9 mouse cellular contexts compared by ENCODE assay signal in genomic region chr3:95141952-95142616, GRCm38 (mm10). TPM values are rescaled to one million over a fixed set of nuclear protein-coding genes. Genes with fewer than 3 reads are reported as not detected.
A peak's percentile ranks its signal among the peaks of the same experiment; 100 is the strongest.
DNase-seq lines count a peak whose midpoint lies in the region; ATAC-seq lines count a peak whose summit lies in the region.
"Had no signal": no experiment of that assay in that cellular context is flagged by ENCODE, and none has a peak within 500 bp of the region (broad histone marks: within the 10 kb centered on the region; RNA-seq: fewer than 3 reads in every experiment).

TSS of gene Tnfaip8l2 (minus strand) at chr3:95142360.

- H3K36me3 ChIP-seq in heart, embryonic 16.5 days (ENCODE audit: control insufficient read depth, insufficient read depth): peaks cover 4% of the 10 kb centered on the region; the same call in 1 of the 2 replicates
- H3K36me3 ChIP-seq in limb, embryonic 10.5 days: peaks cover 31% of the 10 kb centered on the region

- H3K4me1 ChIP-seq in heart, embryonic 16.5 days (ENCODE audit: control insufficient read depth, insufficient read depth, low read length): no peaks in the 10 kb centered on the region
- peaks cover 11% of the 10 kb centered on the region; the same call in 1 of the 2 replicates for H3K4me1 ChIP-seq in limb, embryonic 10.5 days
- H3K4me1 ChIP-seq: embryonic facial prominence, embryonic 13.5 days had no signal

- H3K27ac ChIP-seq in heart, embryonic 16.5 days (ENCODE audit: low read length): peak within 1 kb of the TSS; percentile 51
- H3K27ac ChIP-seq in limb, embryonic 10.5 days: no peak within 1 kb of the TSS
- H3K27ac ChIP-seq: embryonic facial prominence, embryonic 13.5 days had no signal

- H3K9ac ChIP-seq in heart, embryonic 16.5 days (ENCODE audit: low read length): no peak within 1 kb of the TSS; the same call in 1 of the 2 replicates
- H3K9ac ChIP-seq: embryonic facial prominence, embryonic 13.5 days had no signal

- H3K9me3 ChIP-seq in heart, embryonic 16.5 days (replicated peaks; ENCODE audit: control insufficient read depth, low read length): no peaks in the 10 kb centered on the region
- no peaks in the 10 kb centered on the region for H3K9me3 ChIP-seq in limb, embryonic 10.5 days (replicated peaks)
- H3K9me3 ChIP-seq: embryonic facial prominence, embryonic 13.5 days had no signal

- no peak for ATAC-seq in heart, embryonic 16.5 days (replicated peaks; ENCODE audit: extremely low read depth, insufficient read depth, low FRiP score)
- peak; percentile 55 for ATAC-seq in common myeloid progenitor, adult 5-6 weeks (replicated peaks; ENCODE audit: low read depth, poor library complexity, severe bottlenecking)

- WGBS in heart, embryonic 16.5 days: 73% methylated on average over 10 of the region's 10 CpGs
- 87% methylated on average over 10 of the region's 10 CpGs for WGBS in limb, embryonic 10.5 days

- peak within 1 kb of the TSS; percentile 6; the same call in 1 of the 2 replicates for H3K4me3 ChIP-seq in heart, embryonic 16.5 days (ENCODE audit: low read length)
- H3K4me3 ChIP-seq in limb, embryonic 10.5 days: no peak within 1 kb of the TSS
- H3K4me3 ChIP-seq: embryonic facial prominence, embryonic 13.5 days had no signal

- H3K27me3 ChIP-seq in heart, embryonic 16.5 days (ENCODE audit: control insufficient read depth, insufficient read depth, low read length): no peaks in the 10 kb centered on the region
- no peaks in the 10 kb centered on the region for H3K27me3 ChIP-seq in limb, embryonic 10.5 days (ENCODE audit: low read depth, poor library complexity, severe bottlenecking)
- H3K27me3 ChIP-seq: embryonic facial prominence, embryonic 13.5 days had no signal

- no peak for DNase-seq in heart, adult 9 months (ENCODE audit: low spot score in 2 of 2)
- DNase-seq in lung, adult 18-20 months: peak; percentile 54 to 69
- peak; percentile 50 to 58 for DNase-seq in spleen, postnatal 14 days (ENCODE audit: low spot score in 2 of 2)
- DNase-seq in embryo, embryonic 10 days (ENCODE audit: low spot score): no peak
- DNase-seq in limb, embryonic 10.5 days (ENCODE audit: low spot score): no peak
- no peak for DNase-seq in embryo, embryonic 9.5 days (ENCODE audit: extremely low spot score)

- H3K4me2 ChIP-seq in heart, embryonic 16.5 days (ENCODE audit: low read depth, low read length): no peak within 1 kb of the TSS; the same call in 1 of the 2 replicates
- H3K4me2 ChIP-seq: embryonic facial prominence, embryonic 13.5 days had no signal

RNA-seq across cellular contexts. Expression of gene Tnfaip8l2, which starts in this region (rescaled TPM):
- 3.9 and 4.4 TPM in 2 replicates for polyA plus RNA-seq in heart, embryonic 16.5 days (2015; fragmentation: Nextera tagmentation; extraction: Ambion mirVana)
- 21.8 and 38.5 TPM in 2 replicates for total RNA-seq in common myeloid progenitor, adult 5-6 weeks (2017)
- polyA plus RNA-seq in limb, embryonic 10.5 days (2016; fragmentation: Nextera tagmentation; extraction: Ambion mirVana): 0.35 and 1.9 TPM in 2 replicates

Comparison
In these comparisons a context has a peak if more than half of its experiments do, and no peak if none do; other contexts are left out.
1. DNase-seq: peak in lung, adult 18-20 months (2 of 2) and spleen, postnatal 14 days (2 of 2); none in heart, adult 9 months (0 of 2), embryo, embryonic 10 days (single experiment), limb, embryonic 10.5 days (single experiment) and embryo, embryonic 9.5 days (single experiment).